Mouse (Mus musculus): ENCODE measurements at regions not wholly inside any gene's neighbourhood (a gene's known extent, or its start where the extent isn't known, plus 50 kb on each side); places are given as distances from the start of the nearest gene placed in this dataset.
"Not testable (repeated sequence)": the region's sequence is repeated elsewhere in the genome, so short reads cannot be mapped to it uniquely, and the experiment has no call there.

DNA sequence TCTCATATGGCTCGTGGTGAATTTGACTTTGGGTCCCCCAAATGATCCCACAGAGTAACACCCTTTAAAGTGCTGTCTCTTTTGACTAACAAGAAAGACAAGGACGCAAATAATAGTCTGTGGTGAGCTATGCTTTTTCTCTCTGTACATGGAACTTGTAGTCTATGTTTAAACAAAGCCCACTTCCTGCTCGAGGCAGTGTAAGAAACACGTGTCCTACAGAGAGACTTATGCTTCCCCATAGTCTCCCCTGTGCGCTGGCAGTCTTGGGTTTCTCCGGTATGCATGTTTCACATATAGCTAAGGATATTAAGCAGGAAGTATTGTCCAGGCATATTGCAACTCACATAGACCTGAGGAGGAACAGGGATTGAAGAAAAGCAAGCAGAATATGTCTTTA lies 879.0 kb upstream of the Olfr1507 start:
- not testable (repeated sequence) for H3K36me3 ChIP-seq (replicated peaks); H3K4me2 ChIP-seq; H3K4me3 ChIP-seq (replicated peaks); H3K27me3 ChIP-seq; H3K4me1 ChIP-seq; H3K9me3 ChIP-seq; H3K9ac ChIP-seq; H3K27ac ChIP-seq; ATAC-seq (ENCODE audit: low FRiP score)
- 92% methylated on average over 5 of the region's 6 CpGs for WGBS

- H3K27ac ChIP-seq; ATAC-seq (ENCODE audit: low FRiP score); H3K9me3 ChIP-seq; H3K4me3 ChIP-seq (replicated peaks); H3K27me3 ChIP-seq; H3K9ac ChIP-seq; H3K36me3 ChIP-seq (replicated peaks); H3K4me1 ChIP-seq; H3K4me2 ChIP-seq: not testable (repeated sequence)
- no CpG with 5 or more reads among the region's 2 CpGs for WGBS
Observed at GRCm38 (mm10) chr14:53373777-53374468, 878.4 kb upstream of the Olfr1507 start.

DNA sequence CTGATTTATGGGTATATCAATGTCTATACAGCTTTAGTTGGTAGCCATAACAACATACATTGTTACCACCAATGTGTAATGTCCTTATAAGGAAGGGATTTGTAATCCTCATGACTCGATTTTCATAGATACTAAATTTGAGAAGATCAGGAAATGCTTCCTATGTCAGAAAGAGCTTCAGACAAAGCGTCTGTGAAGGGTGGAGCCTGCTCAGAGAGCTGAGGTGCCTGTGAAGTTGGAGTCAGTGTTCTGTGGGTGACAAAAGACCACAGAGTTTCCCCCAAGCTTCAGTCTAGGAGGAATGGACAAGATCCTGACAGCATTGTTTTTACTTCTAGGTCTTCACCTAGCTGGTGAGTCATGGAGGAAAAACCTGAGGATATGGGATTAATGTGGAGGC lies 874.2 kb upstream of the Olfr1507 start:
- no peaks in the 10 kb centered on the region for H3K9me3 ChIP-seq
- H3K4me3 ChIP-seq (replicated peaks): no peak overlapping the region
- H3K4me2 ChIP-seq: no peak overlapping the region
- H3K36me3 ChIP-seq (replicated peaks): no peaks in the 10 kb centered on the region
- WGBS: 84% methylated on average over 2 of the region's 2 CpGs
- no peak overlapping the region for H3K9ac ChIP-seq
- ATAC-seq (ENCODE audit: low FRiP score): no peak
- no peaks in the 10 kb centered on the region for H3K4me1 ChIP-seq
- H3K27ac ChIP-seq: no peak overlapping the region
- H3K27me3 ChIP-seq: no peaks in the 10 kb centered on the region

DNA sequence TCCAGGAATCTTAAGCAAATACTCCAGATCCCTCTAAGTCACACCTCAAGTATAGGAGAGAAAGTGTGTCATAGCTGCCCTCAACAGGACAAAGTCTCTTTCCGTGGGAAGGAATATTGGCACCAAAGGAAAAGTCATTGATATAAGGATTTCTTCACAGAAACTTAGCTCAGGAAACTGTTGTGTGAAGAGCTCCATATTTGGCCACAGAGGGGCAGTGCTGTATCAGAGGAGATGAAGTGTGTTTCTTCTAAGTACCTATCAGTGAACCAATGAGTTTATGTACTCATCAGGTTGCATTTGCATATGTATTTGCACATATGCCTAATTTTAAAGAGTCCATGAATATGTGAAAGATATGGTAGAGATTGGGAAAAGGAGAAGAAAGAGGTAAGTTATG lies 871.9 kb upstream of the Olfr1507 start:
- not testable (repeated sequence) for H3K9me3 ChIP-seq; H3K4me1 ChIP-seq; H3K36me3 ChIP-seq (replicated peaks); H3K4me3 ChIP-seq (replicated peaks); H3K4me2 ChIP-seq; H3K9ac ChIP-seq; ATAC-seq (ENCODE audit: low FRiP score); H3K27me3 ChIP-seq; H3K27ac ChIP-seq
- WGBS: 82% methylated on average over 1 of the region's 1 CpGs

DNA sequence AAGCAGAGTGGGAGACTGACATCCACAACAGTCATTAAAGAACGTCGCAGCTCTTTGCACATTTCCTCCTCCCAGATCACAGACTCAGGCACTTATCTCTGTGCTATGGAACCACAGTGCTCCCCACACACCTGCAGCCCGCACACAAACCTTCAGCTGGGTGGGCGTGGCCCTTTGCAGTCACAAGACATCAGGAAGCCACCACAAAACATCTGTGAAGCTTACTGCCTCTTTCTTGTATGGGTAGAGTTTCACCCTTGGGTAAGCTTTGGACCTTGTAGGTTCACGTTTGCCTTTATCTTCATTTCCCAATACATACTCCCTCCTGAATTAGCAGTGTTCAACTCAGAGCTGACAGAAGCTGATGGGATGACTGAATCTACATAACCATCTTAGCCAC lies 868.4 kb upstream of the Olfr1507 start:
- not testable (repeated sequence) for H3K27ac ChIP-seq; H3K4me3 ChIP-seq (replicated peaks); H3K4me2 ChIP-seq; H3K9me3 ChIP-seq; H3K27me3 ChIP-seq; H3K4me1 ChIP-seq; ATAC-seq (ENCODE audit: low FRiP score); H3K9ac ChIP-seq; H3K36me3 ChIP-seq (replicated peaks)
- 86% methylated on average over 5 of the region's 5 CpGs for WGBS

DNA sequence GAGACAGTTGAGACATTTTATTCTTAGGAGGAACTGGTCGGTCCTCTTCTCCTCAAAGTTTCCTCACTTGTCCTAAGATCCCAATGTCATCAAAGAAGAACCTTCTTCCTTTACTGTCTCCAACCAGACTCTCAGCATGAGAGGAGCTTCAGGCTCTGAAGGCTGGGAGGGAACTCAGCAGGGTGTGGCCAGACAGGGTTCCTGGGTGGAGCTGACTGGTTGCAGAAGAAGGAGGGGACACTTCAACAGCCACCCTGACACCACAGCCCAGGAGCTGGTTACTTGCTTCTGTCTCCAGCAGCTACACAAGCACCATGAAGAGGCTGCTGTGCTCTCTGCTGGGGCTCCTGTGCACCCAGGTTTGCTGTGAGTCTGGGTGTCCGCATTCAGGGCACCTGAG lies 866.5 kb upstream of the Olfr1507 start:
- 71% methylated on average over 2 of the region's 2 CpGs for WGBS
- H3K36me3 ChIP-seq (replicated peaks); H3K4me2 ChIP-seq; H3K27ac ChIP-seq; H3K4me1 ChIP-seq; H3K9me3 ChIP-seq; H3K9ac ChIP-seq; H3K27me3 ChIP-seq; ATAC-seq (ENCODE audit: low FRiP score); H3K4me3 ChIP-seq (replicated peaks): not testable (repeated sequence)

GRCm38 (mm10) chr14:53357498-53357897 lies 861.9 kb upstream of the Olfr1507 start:
- WGBS: 100% methylated on average over 1 of the region's 2 CpGs
- H3K27ac ChIP-seq; H3K4me2 ChIP-seq; ATAC-seq (ENCODE audit: low FRiP score); H3K4me1 ChIP-seq; H3K4me3 ChIP-seq (replicated peaks); H3K27me3 ChIP-seq; H3K36me3 ChIP-seq (replicated peaks); H3K9me3 ChIP-seq; H3K9ac ChIP-seq: not testable (repeated sequence)

DNA sequence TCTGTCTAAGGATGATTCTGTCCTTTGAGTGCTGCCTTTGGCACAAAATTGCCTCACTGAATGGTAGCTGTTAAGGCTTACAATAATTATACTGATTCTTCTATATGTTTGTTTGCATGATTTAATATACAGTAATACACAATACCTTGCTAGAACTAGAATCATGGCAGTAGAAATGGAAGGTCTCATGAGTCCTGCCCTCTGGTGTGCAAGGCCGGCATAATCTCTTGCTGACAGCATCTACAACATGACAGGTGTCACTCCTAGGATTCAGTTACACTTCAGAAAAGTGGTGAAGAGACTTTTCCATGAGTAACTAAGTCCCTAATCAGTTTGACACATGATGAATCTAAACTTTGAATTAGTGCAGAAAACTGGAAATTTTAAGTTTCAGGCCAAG lies 861.2 kb upstream of the Olfr1507 start:
- H3K9me3 ChIP-seq; H3K27ac ChIP-seq; H3K4me3 ChIP-seq (replicated peaks); H3K4me1 ChIP-seq; H3K27me3 ChIP-seq; H3K9ac ChIP-seq; H3K36me3 ChIP-seq (replicated peaks); H3K4me2 ChIP-seq; ATAC-seq (ENCODE audit: low FRiP score): not testable (repeated sequence)
- WGBS: no CpG with 5 or more reads among the region's 1 CpGs

- H3K36me3 ChIP-seq (replicated peaks); H3K4me1 ChIP-seq; H3K4me3 ChIP-seq (replicated peaks); H3K27me3 ChIP-seq; H3K9me3 ChIP-seq; H3K4me2 ChIP-seq; ATAC-seq (ENCODE audit: low FRiP score); H3K9ac ChIP-seq; H3K27ac ChIP-seq: not testable (repeated sequence)
- 93% methylated on average over 2 of the region's 3 CpGs for WGBS
Observed at GRCm38 (mm10) chr14:53351457-53351856, 855.9 kb upstream of the Olfr1507 start.

DNA sequence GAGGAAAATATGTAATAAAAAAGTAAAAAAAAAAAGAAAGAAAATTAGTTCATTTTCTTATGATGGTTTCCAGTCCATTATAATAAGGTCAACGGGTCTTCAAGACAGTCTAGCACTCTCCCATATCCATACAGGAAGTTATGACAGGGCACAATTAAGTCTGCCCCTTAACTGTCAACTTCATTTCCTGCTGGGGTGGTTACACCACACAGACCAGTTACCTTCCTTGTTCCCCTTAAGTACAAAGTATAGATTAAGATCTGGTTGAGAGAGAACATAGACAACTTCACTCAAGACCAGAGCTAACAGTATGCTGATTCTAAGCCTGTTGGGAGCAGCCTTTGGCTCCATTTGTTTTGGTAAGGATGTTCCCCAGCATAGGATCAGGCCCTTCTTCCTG lies 855.2 kb upstream of the Olfr1507 start:
- not testable (repeated sequence) for H3K9me3 ChIP-seq

DNA sequence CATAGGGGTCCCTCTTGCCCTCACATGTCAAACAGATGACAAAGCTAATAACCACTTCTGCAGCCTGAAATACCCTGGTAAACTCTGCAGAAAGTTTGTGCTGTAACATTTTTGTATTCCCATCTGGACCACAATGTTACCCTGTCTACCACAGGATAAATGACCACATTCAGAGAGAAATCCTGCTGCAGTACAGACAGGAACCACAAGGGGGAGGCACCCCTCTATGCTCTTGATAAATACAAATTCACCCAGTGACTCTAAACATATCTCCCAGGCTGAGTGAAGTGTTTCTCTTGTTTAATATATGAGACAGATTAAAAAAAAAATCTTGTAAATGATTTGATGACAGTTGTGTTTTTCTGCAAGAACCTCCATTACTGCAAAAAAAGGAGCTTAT lies 853.6 kb upstream of the Olfr1507 start:
- not testable (repeated sequence) for H3K9me3 ChIP-seq; H3K27ac ChIP-seq; H3K4me1 ChIP-seq; H3K27me3 ChIP-seq; H3K9ac ChIP-seq; H3K4me3 ChIP-seq (replicated peaks); H3K4me2 ChIP-seq; ATAC-seq (ENCODE audit: low FRiP score); H3K36me3 ChIP-seq (replicated peaks)

More for the DNA sequence above, 855.2 kb upstream of the Olfr1507 start:
- H3K4me2 ChIP-seq; H3K4me3 ChIP-seq (replicated peaks); H3K4me1 ChIP-seq; H3K9ac ChIP-seq; H3K27ac ChIP-seq; ATAC-seq (ENCODE audit: low FRiP score); H3K36me3 ChIP-seq (replicated peaks); H3K27me3 ChIP-seq: not testable (repeated sequence)
- WGBS: 89% methylated on average over 1 of the region's 1 CpGs

DNA sequence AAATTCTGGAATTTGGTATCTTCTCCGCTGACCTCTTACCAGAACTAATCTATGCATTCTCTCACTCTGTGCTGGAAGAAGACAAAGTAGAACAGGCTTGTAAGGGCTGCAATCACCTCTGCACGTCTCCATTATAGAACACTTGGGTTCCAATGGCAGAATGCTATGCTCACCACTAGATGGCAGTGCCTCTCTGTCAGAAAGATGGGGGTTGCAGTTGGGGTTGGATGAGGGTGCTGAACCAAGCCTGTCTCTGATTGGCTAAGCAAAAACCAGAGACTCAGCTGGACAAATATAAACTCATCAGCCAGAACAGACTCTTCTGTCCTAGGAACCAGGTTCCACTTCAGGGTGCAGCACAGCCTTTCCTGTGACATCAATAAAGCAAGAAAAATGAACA lies 850.0 kb upstream of the Olfr1507 start:
- not testable (repeated sequence) for H3K9me3 ChIP-seq; H3K4me2 ChIP-seq; H3K36me3 ChIP-seq (replicated peaks); H3K4me3 ChIP-seq (replicated peaks); ATAC-seq (ENCODE audit: low FRiP score); H3K4me1 ChIP-seq; H3K9ac ChIP-seq; H3K27ac ChIP-seq; H3K27me3 ChIP-seq
- 43% methylated on average over 2 of the region's 2 CpGs for WGBS

GRCm38 (mm10) chr14:53343849-53344248 lies 848.3 kb upstream of the Olfr1507 start:
- not testable (repeated sequence) for H3K27me3 ChIP-seq; H3K36me3 ChIP-seq (replicated peaks); H3K4me1 ChIP-seq; H3K9me3 ChIP-seq; H3K9ac ChIP-seq; H3K4me2 ChIP-seq; ATAC-seq (ENCODE audit: low FRiP score); H3K4me3 ChIP-seq (replicated peaks); H3K27ac ChIP-seq
- 82% methylated on average over 5 of the region's 5 CpGs for WGBS

DNA sequence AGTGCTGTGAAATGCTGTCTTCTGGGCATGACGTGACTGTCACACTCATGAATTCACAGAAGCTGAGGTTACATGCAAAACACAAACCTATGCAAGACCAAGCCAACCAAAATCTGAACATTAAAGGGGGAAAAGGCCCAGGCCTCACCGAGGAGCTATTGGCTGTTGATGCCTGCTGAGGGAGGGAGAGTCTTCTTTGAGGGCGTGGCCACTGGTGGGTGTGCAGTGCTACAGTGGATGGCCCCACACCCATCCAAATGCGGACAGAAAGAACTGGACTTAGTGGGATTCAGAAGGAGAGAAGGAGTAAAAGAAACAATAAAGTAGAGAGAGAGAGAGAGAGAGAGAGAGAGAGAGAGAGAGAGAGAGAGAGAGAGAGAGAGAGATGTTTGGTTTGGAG lies 843.6 kb upstream of the Olfr1507 start:
- not testable (repeated sequence) for H3K9ac ChIP-seq; H3K9me3 ChIP-seq; H3K27ac ChIP-seq; ATAC-seq (ENCODE audit: low FRiP score); H3K4me1 ChIP-seq; H3K4me2 ChIP-seq; H3K27me3 ChIP-seq; H3K36me3 ChIP-seq (replicated peaks); H3K4me3 ChIP-seq (replicated peaks)
- 71% methylated on average over 1 of the region's 4 CpGs for WGBS
